Mouse (Mus musculus): ENCODE data around the gene Eid3. TPM values are rescaled to one million over a fixed set of nuclear protein-coding genes. Genes with fewer than 3 reads are reported as not detected.

The Eid3 gene
- total and polyA plus RNA-seq, 2 experiments from 2014 or later = 0.23 to 2.0 TPM

DNA sequence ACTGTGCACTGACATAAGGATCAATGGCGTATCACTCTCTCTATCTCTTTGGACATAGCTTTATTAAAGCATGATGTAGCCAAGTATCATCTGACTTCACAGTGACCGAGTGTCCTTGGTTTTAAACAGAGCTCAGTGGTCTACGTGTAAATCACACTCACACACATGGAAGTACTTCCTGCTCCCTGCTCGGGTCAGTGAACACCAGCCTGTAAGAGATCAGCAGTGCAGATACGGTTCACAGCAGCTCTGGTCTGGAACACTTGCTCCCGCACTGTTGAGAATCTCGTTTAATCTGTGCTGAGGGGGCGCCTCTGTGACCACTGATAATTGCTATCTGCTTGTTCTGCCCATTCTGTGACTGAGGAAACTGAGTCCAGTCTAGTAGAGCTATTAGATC is 22.1 kb downstream of the Eid3 start:
- H3K4me1 ChIP-seq (ENCODE audit: insufficient read depth, low read length) = no peaks in the 10 kb centered on the region
- no peaks in the 10 kb centered on the region for H3K9me3 ChIP-seq (ENCODE audit: low read length)
- H3K27ac ChIP-seq (ENCODE audit: low read depth, low read length) = no peak overlapping the region
- 94% methylated on average over 8 of the region's 8 CpGs for WGBS
- no peak overlapping the region for H3K4me3 ChIP-seq (ENCODE audit: low read depth, low read length)
- H3K36me3 ChIP-seq (ENCODE audit: insufficient read depth, low read length) = peaks cover 68% of the 10 kb centered on the region
- ATAC-seq (ENCODE audit: low FRiP score) = no peak
- no peaks in the 10 kb centered on the region for H3K27me3 ChIP-seq (ENCODE audit: insufficient read depth, low read length)
- no peak for TF ChIP-seq CTCF (IDR thresholded peaks at IDR 0.05)
- DNase-seq (ENCODE audit: low spot score) = no peak
- H3K9ac ChIP-seq (replicated peaks; ENCODE audit: low read length, poor library complexity, severe bottlenecking) = no peak overlapping the region
- H3K4me2 ChIP-seq (ENCODE audit: low read depth, low read length, poor library complexity, severe bottlenecking) = no peak overlapping the region

GRCm38 (mm10) chr10:82889447-82889973 is 23.1 kb downstream of the Eid3 start:
- ATAC-seq (ENCODE audit: low FRiP score) (no peak), DNase-seq (ENCODE audit: low spot score) (peak; percentile 66)
- Histone ChIP-seq H3K9ac (replicated peaks; ENCODE audit: low read length, poor library complexity, severe bottlenecking) (no peak overlapping the region), H3K4me2 (ENCODE audit: low read depth, low read length, poor library complexity, severe bottlenecking) (no peak overlapping the region), H3K27me3 (ENCODE audit: insufficient read depth, low read length) (no peaks in the 10 kb centered on the region), H3K4me3 (ENCODE audit: low read depth, low read length) (no peak overlapping the region), H3K9me3 (ENCODE audit: low read length) (no peaks in the 10 kb centered on the region), H3K36me3 (ENCODE audit: insufficient read depth, low read length) (peaks cover 59% of the 10 kb centered on the region), H3K27ac (ENCODE audit: low read depth, low read length) (no peak overlapping the region), H3K4me1 (ENCODE audit: insufficient read depth, low read length) (no peaks in the 10 kb centered on the region)
- no peak for TF ChIP-seq CTCF (IDR thresholded peaks at IDR 0.05)
- 73% methylated on average over 9 of the region's 9 CpGs for WGBS

GRCm38 (mm10) chr10:82890936-82891335 is 24.5 kb downstream of the Eid3 start:
- DNase-seq (ENCODE audit: low spot score) (no peak), ATAC-seq (ENCODE audit: low FRiP score) (no peak)
- peaks cover 56% of the 10 kb centered on the region for H3K36me3 ChIP-seq (ENCODE audit: insufficient read depth, low read length)
- no peak overlapping the region for H3K4me3 ChIP-seq (ENCODE audit: low read depth, low read length)
- H3K27me3 ChIP-seq (ENCODE audit: insufficient read depth, low read length) = no peaks in the 10 kb centered on the region
- no peak overlapping the region for H3K27ac ChIP-seq (ENCODE audit: low read depth, low read length)
- no peak overlapping the region for H3K4me2 ChIP-seq (ENCODE audit: low read depth, low read length, poor library complexity, severe bottlenecking)
- no peaks in the 10 kb centered on the region for H3K9me3 ChIP-seq (ENCODE audit: low read length)
- no peaks in the 10 kb centered on the region for H3K4me1 ChIP-seq (ENCODE audit: insufficient read depth, low read length)
- H3K9ac ChIP-seq (replicated peaks; ENCODE audit: low read length, poor library complexity, severe bottlenecking) = no peak overlapping the region
- no peak for TF ChIP-seq CTCF (IDR thresholded peaks at IDR 0.05)
- 79% methylated on average over 2 of the region's 2 CpGs for WGBS

DNA sequence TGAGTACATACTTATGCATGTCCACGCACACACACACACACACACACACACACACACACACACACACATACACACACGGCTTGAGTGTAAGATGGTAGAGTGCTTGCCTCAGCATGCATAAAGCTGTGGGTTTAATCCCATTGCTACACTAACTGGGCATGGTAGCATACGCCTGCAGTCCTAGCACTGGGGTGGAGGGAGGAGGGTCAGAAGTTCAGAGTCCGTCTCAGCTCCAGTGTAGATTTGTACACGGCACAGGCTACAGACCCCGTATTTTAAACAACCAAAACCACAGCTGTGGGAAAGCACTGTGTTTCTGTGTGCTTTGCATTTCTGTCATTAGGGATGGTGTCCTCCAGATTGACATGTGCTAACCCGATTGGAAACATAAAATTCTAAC is 25.0 kb downstream of the Eid3 start:
- no peak overlapping the region for H3K4me3 ChIP-seq (ENCODE audit: low read depth, low read length)
- H3K27me3 ChIP-seq (ENCODE audit: insufficient read depth, low read length) = no peaks in the 10 kb centered on the region
- H3K9ac ChIP-seq (replicated peaks; ENCODE audit: low read length, poor library complexity, severe bottlenecking) = no peak overlapping the region
- DNase-seq (ENCODE audit: low spot score) (no peak), ATAC-seq (ENCODE audit: low FRiP score) (no peak)
- H3K36me3 ChIP-seq (ENCODE audit: insufficient read depth, low read length) = peaks cover 56% of the 10 kb centered on the region
- no peaks in the 10 kb centered on the region for H3K4me1 ChIP-seq (ENCODE audit: insufficient read depth, low read length)
- H3K4me2 ChIP-seq (ENCODE audit: low read depth, low read length, poor library complexity, severe bottlenecking) = no peak overlapping the region
- TF ChIP-seq CTCF (IDR thresholded peaks at IDR 0.05) = no peak
- H3K9me3 ChIP-seq (ENCODE audit: low read length) = no peaks in the 10 kb centered on the region
- no peak overlapping the region for H3K27ac ChIP-seq (ENCODE audit: low read depth, low read length)
- whole genome bisulfite sequencing = 82% methylated on average over 7 of the region's 7 CpGs

DNA sequence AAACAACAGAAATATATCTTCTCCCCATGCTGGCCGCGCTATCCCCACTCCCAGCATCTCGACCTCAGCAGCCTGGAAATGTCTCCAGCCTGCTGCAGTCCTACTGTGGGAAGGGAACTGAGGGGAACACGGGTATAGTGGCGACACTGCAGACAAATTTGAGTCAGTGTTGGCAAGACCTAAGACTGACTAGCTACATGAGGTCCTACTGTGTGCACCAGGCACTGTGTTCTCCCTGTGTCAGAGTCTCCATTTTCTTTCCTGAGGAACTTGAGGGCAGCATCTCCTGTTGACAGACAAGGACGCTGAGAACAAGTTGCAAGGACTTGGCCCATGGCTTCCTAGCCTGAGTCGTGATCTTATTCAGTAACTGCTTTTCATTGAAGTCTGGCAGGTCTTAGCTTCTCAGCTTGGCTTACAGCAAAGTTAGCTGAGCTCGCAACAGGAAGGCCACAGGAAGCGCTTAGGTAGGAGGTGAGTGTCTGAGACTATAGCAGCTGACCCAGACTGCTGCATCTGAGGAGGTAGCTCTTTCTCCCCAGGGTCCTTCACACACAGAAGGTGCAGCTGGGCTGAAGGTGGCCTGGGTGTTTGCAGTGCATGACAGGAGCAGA is 26.1 kb downstream of the Eid3 start:
- Histone ChIP-seq H3K27ac (ENCODE audit: low read depth, low read length) (no peak overlapping the region), H3K4me3 (ENCODE audit: low read depth, low read length) (no peak overlapping the region), H3K9me3 (ENCODE audit: low read length) (no peaks in the 10 kb centered on the region), H3K4me1 (ENCODE audit: insufficient read depth, low read length) (no peaks in the 10 kb centered on the region), H3K27me3 (ENCODE audit: insufficient read depth, low read length) (no peaks in the 10 kb centered on the region), H3K36me3 (ENCODE audit: insufficient read depth, low read length) (peaks cover 57% of the 10 kb centered on the region), H3K4me2 (ENCODE audit: low read depth, low read length, poor library complexity, severe bottlenecking) (no peak overlapping the region), H3K9ac (replicated peaks; ENCODE audit: low read length, poor library complexity, severe bottlenecking) (no peak overlapping the region)
- DNase-seq (ENCODE audit: low spot score) (no peak), ATAC-seq (ENCODE audit: low FRiP score) (no peak)
- no peak for TF ChIP-seq CTCF (IDR thresholded peaks at IDR 0.05)
- WGBS = 89% methylated on average over 9 of the region's 9 CpGs

GRCm38 (mm10) chr10:82893872-82894650 is 27.6 kb downstream of the Eid3 start:
- ATAC-seq (ENCODE audit: low FRiP score) (no peak), DNase-seq (ENCODE audit: low spot score) (no peak)
- Histone ChIP-seq H3K27ac (ENCODE audit: low read depth, low read length) (no peak overlapping the region), H3K4me3 (ENCODE audit: low read depth, low read length) (no peak overlapping the region), H3K9ac (replicated peaks; ENCODE audit: low read length, poor library complexity, severe bottlenecking) (no peak overlapping the region), H3K27me3 (ENCODE audit: insufficient read depth, low read length) (no peaks in the 10 kb centered on the region), H3K4me1 (ENCODE audit: insufficient read depth, low read length) (no peaks in the 10 kb centered on the region), H3K9me3 (ENCODE audit: low read length) (no peaks in the 10 kb centered on the region), H3K4me2 (ENCODE audit: low read depth, low read length, poor library complexity, severe bottlenecking) (no peak overlapping the region), H3K36me3 (ENCODE audit: insufficient read depth, low read length) (peaks cover 53% of the 10 kb centered on the region)
- no peak for TF ChIP-seq CTCF (IDR thresholded peaks at IDR 0.05)
- 75% methylated on average over 18 of the region's 18 CpGs for WGBS
